Mouse (Mus musculus): Measurements from ENCODE around the gene Eef2kmt. TPM values are rescaled to one million over a fixed set of nuclear protein-coding genes. Genes with fewer than 3 reads are reported as not detected.

Eef2kmt gene
- total and polyA plus RNA-seq, 2 experiments from 2014 or later: 6.7 to 8.3 TPM

DNA sequence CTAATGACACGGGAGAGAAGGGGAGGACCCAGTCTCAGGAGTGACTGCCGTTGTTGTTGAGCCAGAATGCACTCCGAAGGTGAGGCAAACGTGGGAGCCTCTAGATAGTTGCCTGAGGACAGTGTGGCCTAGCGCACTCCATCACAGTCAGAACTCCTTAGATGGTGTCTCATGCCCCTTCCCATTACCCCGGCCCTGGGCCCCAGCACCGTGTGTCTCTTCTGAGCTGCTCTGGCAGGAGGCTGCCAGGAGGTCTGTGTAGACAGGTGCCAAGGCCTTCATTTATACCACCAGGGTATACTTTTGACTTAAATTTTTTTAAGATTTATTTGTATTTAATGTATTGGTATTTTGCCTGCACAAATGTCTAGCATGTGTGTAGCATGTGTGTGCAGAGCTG is 8.1 kb upstream of the Eef2kmt start:
- Histone ChIP-seq H3K4me2 (ENCODE audit: low read depth) (no peak overlapping the region), H3K27ac (ENCODE audit: low read depth, low read length) (no peak overlapping the region), H3K4me1 (ENCODE audit: insufficient read depth) (no peaks in the 10 kb centered on the region), H3K27me3 (ENCODE audit: insufficient read depth, low read length) (no peaks in the 10 kb centered on the region), H3K9me3 (ENCODE audit: low read length) (0 out of 2 replicates have a peak, but pooled peaks cover 6% of the 10 kb centered on the region), H3K9ac (no peak overlapping the region), H3K36me3 (ENCODE audit: insufficient read depth) (no peaks in the 10 kb centered on the region), H3K4me3 (ENCODE audit: low read depth, low read length) (no peak overlapping the region)
- DNase-seq: no peak
- 84% methylated on average over 7 of the region's 7 CpGs for WGBS
- ATAC-seq: no peak
- TF ChIP-seq CTCF (IDR thresholded peaks at IDR 0.05; ENCODE audit: low read depth): no peak

GRCm38 (mm10) chr16:5263156-5263555 is 7.4 kb upstream of the Eef2kmt start:
- 0 out of 2 replicates have a peak, but pooled peaks cover 6% of the 10 kb centered on the region for H3K9me3 ChIP-seq (ENCODE audit: low read length)
- WGBS: 85% methylated on average over 8 of the region's 8 CpGs
- TF ChIP-seq CTCF (IDR thresholded peaks at IDR 0.05; ENCODE audit: low read depth): no peak
- H3K4me3 ChIP-seq (ENCODE audit: low read depth, low read length): no peak overlapping the region
- H3K4me2 ChIP-seq (ENCODE audit: low read depth): no peak overlapping the region
- no peak for ATAC-seq
- H3K27me3 ChIP-seq (ENCODE audit: insufficient read depth, low read length): no peaks in the 10 kb centered on the region
- H3K4me1 ChIP-seq (ENCODE audit: insufficient read depth): no peaks in the 10 kb centered on the region
- H3K9ac ChIP-seq: no peak overlapping the region
- H3K36me3 ChIP-seq (ENCODE audit: insufficient read depth): no peaks in the 10 kb centered on the region
- H3K27ac ChIP-seq (ENCODE audit: low read depth, low read length): no peak overlapping the region
- DNase-seq: no peak

GRCm38 (mm10) chr16:5255081-5255740 is 572 bp downstream of the Eef2kmt start:
- Histone ChIP-seq H3K27ac (ENCODE audit: low read depth, low read length) (0 out of 2 replicates have a peak overlapping the region, but pooled peaks have one; percentile 9), H3K4me2 (ENCODE audit: low read depth) (peak overlapping the region; percentile 74), H3K9ac (peak overlapping the region; percentile 51), H3K27me3 (ENCODE audit: insufficient read depth, low read length) (no peaks in the 10 kb centered on the region), H3K4me1 (ENCODE audit: insufficient read depth) (peaks cover 4% of the 10 kb centered on the region; the same call in 1 of the 2 replicates), H3K36me3 (ENCODE audit: insufficient read depth) (no peaks in the 10 kb centered on the region), H3K9me3 (ENCODE audit: low read length) (no peaks in the 10 kb centered on the region), H3K4me3 (ENCODE audit: low read depth, low read length) (peak overlapping the region; percentile 47)
- no peak for DNase-seq
- ATAC-seq: no peak
- 2% methylated on average over 27 of the region's 27 CpGs for WGBS
- TF ChIP-seq CTCF (IDR thresholded peaks at IDR 0.05; ENCODE audit: low read depth): no peak

DNA sequence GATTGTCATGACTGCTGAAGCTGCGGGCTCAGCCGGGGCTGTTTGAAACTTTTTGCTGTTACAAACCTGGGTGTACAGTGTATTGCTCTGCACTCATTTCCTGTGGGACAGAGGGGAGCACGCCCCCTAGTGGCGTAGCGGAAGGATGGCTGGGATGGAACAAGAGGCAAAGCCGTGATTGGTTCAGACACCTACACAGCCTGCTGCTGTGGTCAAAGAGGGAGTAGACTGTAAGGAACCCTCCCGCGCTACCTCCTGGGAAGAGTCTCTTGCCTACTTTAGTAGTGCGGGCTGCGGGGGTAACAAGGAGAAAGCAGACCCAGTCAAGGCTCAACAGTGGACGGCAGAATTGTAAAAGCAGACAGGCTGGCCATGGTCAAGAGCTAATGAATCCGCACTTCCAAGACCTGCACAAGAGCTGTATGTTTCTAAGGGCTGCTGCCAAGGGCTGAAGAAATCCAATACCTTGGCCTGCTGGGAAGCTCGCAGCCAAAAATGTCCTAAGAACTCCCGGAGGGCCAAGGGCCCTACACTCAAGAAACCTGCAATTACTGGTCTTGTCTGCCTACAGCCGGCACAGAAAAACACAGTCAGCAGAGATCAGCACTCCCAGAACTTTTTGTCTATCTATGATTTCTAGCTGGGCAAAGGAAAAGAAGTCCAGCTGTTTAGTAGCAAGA is 1.3 kb downstream of the Eef2kmt start:
- Histone ChIP-seq H3K36me3 (ENCODE audit: insufficient read depth) (no peaks in the 10 kb centered on the region), H3K4me3 (ENCODE audit: low read depth, low read length) (peak overlapping the region; percentile 47; the same call in 1 of the 2 replicates), H3K27me3 (ENCODE audit: insufficient read depth, low read length) (no peaks in the 10 kb centered on the region), H3K27ac (ENCODE audit: low read depth, low read length) (no peak overlapping the region), H3K4me2 (ENCODE audit: low read depth) (peak overlapping the region; percentile 74), H3K4me1 (ENCODE audit: insufficient read depth) (peaks cover 4% of the 10 kb centered on the region; the same call in 1 of the 2 replicates), H3K9me3 (ENCODE audit: low read length) (no peaks in the 10 kb centered on the region), H3K9ac (no peak overlapping the region)
- DNase-seq (peak; percentile 48), ATAC-seq (peak; percentile 34)
- 5% methylated on average over 15 of the region's 15 CpGs for WGBS
- TF ChIP-seq CTCF (IDR thresholded peaks at IDR 0.05; ENCODE audit: low read depth): peak; percentile 83

- TF ChIP-seq CTCF (IDR thresholded peaks at IDR 0.05; ENCODE audit: low read depth): no peak
- H3K9ac ChIP-seq: no peak overlapping the region
- H3K4me2 ChIP-seq (ENCODE audit: low read depth): no peak overlapping the region
- H3K9me3 ChIP-seq (ENCODE audit: low read length): no peaks in the 10 kb centered on the region
- H3K4me3 ChIP-seq (ENCODE audit: low read depth, low read length): no peak overlapping the region
- DNase-seq: no peak
- H3K4me1 ChIP-seq (ENCODE audit: insufficient read depth): peaks cover 4% of the 10 kb centered on the region; the same call in 1 of the 2 replicates
- 86% methylated on average over 2 of the region's 2 CpGs for WGBS
- ATAC-seq: no peak
- H3K36me3 ChIP-seq (ENCODE audit: insufficient read depth): peaks cover 15% of the 10 kb centered on the region
- H3K27ac ChIP-seq (ENCODE audit: low read depth, low read length): no peak overlapping the region
- H3K27me3 ChIP-seq (ENCODE audit: insufficient read depth, low read length): no peaks in the 10 kb centered on the region
Observed at GRCm38 (mm10) chr16:5252260-5252659, 3.5 kb downstream of the Eef2kmt start.

DNA sequence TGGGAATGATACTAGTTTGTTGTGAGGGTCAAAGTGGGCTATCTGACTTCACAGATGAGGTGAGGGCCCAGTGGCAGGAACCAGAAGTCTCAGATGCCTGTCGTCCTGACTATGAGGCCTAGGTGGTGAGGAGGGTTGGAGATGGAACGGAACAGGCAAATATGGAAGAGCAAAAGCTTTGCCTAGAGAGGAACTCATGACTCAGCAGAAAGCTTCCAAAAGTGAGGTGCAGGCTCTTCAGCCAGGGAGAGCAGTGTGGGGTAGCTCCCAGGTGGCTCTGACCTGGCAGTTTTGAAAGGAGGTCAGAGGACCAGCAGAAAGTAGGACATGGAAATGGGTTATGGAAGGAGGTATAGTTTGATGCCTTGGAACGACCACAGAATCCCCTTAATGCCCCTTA is 4.9 kb downstream of the Eef2kmt start:
- Histone ChIP-seq H3K36me3 (ENCODE audit: insufficient read depth) (peaks cover 21% of the 10 kb centered on the region), H3K27me3 (ENCODE audit: insufficient read depth, low read length) (no peaks in the 10 kb centered on the region), H3K9me3 (ENCODE audit: low read length) (no peaks in the 10 kb centered on the region), H3K4me3 (ENCODE audit: low read depth, low read length) (no peak overlapping the region), H3K27ac (ENCODE audit: low read depth, low read length) (no peak overlapping the region), H3K4me1 (ENCODE audit: insufficient read depth) (peaks cover 4% of the 10 kb centered on the region; the same call in 1 of the 2 replicates), H3K9ac (no peak overlapping the region), H3K4me2 (ENCODE audit: low read depth) (no peak overlapping the region)
- DNase-seq: no peak
- no peak for TF ChIP-seq CTCF (IDR thresholded peaks at IDR 0.05; ENCODE audit: low read depth)
- ATAC-seq: no peak
- 84% methylated on average over 3 of the region's 3 CpGs for WGBS

DNA sequence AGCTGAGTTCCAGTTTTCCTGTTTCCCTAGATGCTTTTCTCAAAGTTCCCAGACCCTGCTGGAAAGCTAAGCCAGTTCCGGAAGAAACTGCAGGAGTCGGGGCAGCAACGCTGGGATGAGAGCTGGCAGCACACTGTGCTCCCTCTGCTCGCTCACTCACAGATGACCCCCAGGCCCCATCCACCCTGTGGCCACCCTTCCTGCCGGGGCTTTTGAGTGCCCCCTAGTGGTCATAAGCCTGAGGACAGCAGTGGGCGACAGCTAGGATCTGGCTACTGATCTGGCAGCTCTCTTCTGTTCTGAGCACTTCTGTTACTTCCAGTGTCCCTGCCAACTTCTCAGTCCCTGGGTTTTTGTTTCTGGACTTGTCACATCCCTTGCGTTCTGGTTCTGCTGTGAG is 11.4 kb downstream of the Eef2kmt start:
- no peaks in the 10 kb centered on the region for H3K9me3 ChIP-seq (ENCODE audit: low read length)
- H3K27ac ChIP-seq (ENCODE audit: low read depth, low read length): no peak overlapping the region
- no peaks in the 10 kb centered on the region for H3K27me3 ChIP-seq (ENCODE audit: insufficient read depth, low read length)
- peak; percentile 16 for DNase-seq
- no peak overlapping the region for H3K4me2 ChIP-seq (ENCODE audit: low read depth)
- H3K9ac ChIP-seq: no peak overlapping the region
- peak; percentile 76 for TF ChIP-seq CTCF (IDR thresholded peaks at IDR 0.05; ENCODE audit: low read depth)
- no peaks in the 10 kb centered on the region for H3K4me1 ChIP-seq (ENCODE audit: insufficient read depth)
- peak; percentile 60 for ATAC-seq
- 32% methylated on average over 7 of the region's 7 CpGs for WGBS
- peaks cover 77% of the 10 kb centered on the region for H3K36me3 ChIP-seq (ENCODE audit: insufficient read depth)
- H3K4me3 ChIP-seq (ENCODE audit: low read depth, low read length): no peak overlapping the region
